Mouse (Mus musculus): ENCODE results near the gene Ankrd52. TPM values are rescaled to one million over a fixed set of nuclear protein-coding genes. Genes with fewer than 3 reads are reported as not detected.
A peak's percentile ranks its signal among the peaks of the same experiment; 100 is the strongest.

Ankrd52 gene
- total RNA-seq, 2 experiments from 2014 or later, result 9.3 to 37.0 TPM

DNA sequence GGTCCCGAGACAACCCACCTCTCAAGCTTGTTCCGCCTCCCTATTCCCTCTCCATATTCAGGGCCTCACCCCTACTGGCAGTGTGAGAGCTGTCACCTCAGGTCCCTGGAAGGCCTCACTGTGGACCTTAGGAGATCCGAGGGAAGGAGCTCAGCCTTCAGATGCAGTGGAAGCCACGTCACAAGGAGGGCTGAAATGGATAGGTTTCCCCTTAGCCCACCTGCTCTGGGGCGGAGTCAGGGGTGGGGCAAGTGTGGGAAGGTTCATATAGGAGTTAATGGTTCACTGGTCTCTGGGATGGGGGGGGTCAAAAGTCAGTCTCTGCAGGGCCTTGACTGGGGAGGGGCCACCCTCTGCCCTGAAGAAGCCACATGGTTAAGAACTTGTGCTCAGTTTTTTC lies 23.4 kb downstream of the Ankrd52 start:
- ATAC-seq (ENCODE audit: poor library complexity, severe bottlenecking), result no peak

DNA sequence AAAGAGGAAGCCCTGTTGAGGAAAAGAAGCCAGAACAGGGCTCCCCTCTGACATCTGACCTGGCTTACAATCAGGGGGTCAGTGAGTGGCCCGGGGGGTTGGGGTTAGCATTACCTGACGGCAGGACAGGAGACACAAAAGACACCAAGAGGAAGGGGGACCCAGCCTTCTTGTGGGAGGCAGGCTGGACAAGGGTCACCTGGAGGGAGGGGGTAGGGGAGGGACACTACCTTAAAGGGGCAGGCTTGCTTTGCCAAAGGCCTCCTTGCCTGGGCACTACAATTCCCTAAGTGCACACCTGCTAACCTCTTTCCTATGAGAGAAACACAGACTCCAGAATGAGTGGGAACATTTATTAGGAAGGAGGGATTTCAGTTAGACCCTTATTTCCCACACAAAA lies 24.1 kb downstream of the Ankrd52 start, which contains the start of gene Slc39a5:
TSS of gene Slc39a5 (minus strand) at position 174 of the 400 bp plus-strand sequence.
- no peak for ATAC-seq (ENCODE audit: poor library complexity, severe bottlenecking)

DNA sequence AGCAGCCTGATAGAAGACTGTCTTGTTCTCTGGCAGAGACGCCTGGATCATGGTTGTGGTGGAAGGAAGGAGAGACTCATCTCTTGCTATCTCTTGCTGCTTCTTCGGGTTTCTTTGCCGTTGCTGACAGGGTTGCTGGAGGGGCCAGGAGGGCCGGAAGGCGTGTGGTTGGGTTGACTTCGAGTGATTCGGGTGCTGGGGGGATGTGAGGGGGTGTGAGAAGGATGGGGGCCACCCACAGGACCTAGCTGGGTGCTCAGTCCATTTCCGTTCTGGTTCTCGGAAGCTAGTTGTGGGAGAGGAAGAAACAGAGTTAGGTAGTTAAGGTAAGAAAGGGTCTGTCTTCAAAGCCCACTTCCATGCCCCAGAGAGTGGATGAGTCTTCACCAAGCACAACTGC lies 24.7 kb downstream of the Ankrd52 start:
- ATAC-seq (ENCODE audit: poor library complexity, severe bottlenecking), result no peak

DNA sequence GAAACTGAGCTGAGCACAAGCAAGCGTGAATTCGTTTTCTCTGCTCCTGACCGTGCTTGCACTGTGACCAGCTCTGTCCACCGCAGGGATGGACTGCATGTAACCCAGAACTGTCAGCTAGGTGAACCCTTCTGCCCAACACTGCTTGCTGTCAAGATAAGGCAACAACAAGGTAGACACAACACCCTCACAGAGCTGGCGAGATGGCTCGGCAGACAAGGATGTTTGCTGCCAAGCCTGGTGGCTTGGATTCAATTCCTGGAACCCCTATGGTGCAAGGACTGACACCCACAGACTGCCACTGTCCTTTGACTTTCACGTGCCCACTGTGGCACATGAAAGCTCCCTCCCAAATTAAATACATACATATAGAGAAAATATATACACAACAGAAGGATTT lies 27.0 kb downstream of the Ankrd52 start:
- ATAC-seq (ENCODE audit: poor library complexity, severe bottlenecking), result no peak

DNA sequence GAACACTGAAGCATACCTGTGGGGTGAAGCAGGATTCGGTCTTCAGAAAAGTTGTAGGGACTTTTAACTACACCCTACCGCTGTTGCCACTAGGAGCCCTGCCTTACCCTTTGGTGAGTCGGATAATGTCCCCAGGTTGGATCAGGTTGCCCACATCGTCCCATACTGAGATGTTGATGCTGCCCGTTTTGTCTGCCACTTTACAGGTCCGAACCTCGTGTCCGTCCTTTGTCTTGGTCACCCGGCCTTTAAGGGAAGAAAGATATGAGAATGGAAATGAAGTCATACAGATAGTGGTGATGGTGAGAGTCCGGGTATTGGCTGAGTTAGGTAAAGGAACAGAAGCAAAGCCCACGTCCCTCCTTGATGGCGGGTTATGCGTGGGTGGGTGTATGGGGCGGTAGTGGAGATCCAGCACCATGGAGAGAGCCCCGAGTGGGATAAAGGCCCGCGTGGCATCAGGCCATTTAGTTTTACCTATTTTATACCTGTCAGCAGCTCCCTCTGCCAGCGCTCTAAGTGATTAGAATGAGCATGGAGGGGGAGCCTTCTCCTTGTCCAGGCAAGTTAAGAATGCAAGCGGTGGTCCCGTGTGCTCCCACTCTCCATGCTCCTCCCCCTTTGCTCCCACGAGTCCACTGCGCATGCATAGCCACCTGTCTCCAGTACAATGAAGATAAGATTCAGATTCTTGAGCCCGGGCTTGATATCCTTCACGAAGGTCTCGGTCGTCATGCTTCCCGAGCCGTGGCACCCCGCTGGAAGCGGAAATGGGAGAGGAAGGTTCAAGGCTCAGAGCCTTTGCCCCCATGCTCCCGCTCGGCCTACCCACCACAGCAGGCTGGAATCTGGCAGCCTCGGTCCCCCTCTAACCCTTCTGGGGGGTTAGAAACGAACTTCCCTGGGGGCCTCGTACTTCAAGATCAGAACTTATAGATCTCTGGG lies 31.9 kb downstream of the Ankrd52 start:
- ATAC-seq (ENCODE audit: poor library complexity, severe bottlenecking), result no peak

DNA sequence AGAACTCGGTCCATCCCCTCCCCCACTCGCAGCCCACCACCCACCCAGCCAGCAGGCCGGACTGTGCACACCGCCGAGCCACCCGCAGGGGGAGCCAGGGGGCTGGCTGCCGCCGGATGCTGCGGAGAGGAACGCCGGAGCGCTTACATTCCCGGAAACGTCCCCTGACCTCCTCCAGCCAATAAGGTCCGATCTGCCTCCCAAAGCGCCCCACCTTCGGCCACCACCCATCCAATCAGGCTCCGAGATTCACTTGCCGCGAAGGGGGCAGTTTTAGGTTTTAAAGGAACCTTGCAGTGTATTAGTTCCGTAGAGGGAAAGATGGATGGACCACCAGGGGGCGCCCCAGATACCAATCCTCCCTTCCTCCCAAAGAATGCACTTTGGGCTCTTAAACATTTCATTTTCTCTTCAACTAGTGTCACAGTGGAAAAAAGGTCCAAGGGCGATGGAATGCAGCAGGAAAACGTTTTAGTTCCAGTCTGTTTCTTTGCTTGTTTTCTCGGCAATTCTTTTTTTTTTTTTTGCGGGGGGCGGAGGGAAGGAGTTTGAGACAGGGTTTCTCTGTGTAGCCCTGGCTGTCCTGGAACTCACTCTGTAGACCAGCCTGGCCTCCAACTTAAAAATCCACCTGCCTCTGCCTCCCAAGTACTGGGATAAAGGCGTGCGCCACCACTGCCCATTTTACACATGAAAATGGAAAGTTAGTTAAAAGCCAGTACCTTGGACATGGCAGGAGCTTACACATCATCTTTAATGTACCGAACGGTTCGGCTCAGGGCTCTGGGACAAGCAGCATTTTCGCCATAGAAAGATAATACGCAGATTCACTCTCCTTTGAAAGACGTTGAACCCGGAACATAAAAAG lies 33.0 kb downstream of the Ankrd52 start:
- ATAC-seq (ENCODE audit: poor library complexity, severe bottlenecking), result peak; percentile 86

DNA sequence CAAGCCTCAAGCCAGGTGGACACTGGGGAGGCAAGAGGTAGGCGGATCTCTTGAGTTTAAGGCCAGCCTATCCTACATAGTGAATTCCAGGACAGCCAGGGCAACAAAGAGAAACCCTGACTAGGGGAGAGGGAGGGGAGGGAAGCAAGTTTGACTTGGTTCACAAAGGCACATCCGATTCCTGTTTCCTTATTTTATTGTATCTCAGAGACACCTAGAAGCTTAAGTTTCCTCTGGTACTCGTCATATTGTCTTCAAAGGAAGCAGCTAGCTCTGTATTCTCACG lies 33.6 kb downstream of the Ankrd52 start:
- no peak for ATAC-seq (ENCODE audit: poor library complexity, severe bottlenecking)

DNA sequence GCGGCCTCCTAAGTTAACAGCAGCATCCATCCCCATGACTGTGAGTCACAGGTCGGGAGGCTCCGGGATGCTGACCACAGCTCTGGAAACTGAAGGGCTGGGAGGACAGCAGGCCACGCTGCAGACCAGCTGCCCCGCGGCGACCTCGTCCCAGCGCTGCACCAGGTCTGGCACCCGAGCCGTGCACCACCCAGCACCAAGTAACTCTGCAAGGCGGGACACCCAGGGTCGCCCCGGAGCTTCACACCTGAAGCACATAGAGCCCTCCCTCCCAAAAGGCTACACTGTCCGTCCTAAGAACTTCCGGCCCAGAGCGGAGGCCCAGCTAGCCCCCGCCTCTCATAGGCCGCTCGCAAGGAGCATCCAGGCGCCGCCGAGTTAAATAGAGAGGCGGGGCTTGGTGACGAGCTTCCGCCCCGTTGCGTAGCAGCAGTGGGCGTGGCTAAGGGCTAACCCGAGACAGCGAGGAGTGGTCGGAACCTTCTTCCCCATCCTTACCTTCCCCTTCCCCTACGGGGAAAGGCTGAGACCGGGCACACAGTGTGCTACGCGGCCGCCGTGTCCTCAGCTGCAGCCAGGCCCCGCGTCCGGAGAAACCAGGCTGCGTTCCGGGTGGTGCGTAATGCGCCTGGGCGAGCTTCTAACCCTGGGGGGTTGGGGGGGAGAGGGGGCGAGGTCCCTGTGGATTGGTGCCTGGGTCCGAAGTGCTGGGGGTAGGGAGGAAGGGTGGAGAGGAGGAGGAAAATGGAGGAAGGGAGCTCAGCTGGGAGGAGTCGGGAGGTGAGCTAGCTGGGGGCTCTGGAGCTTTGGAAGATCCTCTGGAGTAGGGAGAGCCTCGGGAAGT lies 34.5 kb downstream of the Ankrd52 start, which contains the start of the genes Nabp2 and Rnf41:
TSS of gene Nabp2 (minus strand) at position 282 of the 844 bp plus-strand sequence.
TSS of gene Rnf41 (plus strand) at position 447 of the 844 bp plus-strand sequence.
- peak; percentile 77 for ATAC-seq (ENCODE audit: poor library complexity, severe bottlenecking)

DNA sequence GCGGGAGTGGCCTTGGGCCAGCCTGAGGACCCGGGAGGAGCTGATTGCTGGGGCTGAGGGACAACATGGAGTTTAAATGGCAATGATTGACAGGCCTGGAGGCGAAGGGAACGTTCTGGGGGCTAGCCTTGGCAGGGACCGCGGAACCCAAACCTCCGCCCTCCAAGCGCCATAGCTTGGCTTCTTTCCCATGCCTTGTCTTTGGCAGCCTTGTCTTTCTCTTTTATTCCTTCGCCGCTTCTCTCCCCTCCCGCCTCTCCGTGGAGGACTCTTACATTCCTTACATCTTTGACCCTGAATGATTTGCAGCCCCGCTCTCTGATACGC lies 35.1 kb downstream of the Ankrd52 start:
- ATAC-seq (ENCODE audit: poor library complexity, severe bottlenecking), result no peak

DNA sequence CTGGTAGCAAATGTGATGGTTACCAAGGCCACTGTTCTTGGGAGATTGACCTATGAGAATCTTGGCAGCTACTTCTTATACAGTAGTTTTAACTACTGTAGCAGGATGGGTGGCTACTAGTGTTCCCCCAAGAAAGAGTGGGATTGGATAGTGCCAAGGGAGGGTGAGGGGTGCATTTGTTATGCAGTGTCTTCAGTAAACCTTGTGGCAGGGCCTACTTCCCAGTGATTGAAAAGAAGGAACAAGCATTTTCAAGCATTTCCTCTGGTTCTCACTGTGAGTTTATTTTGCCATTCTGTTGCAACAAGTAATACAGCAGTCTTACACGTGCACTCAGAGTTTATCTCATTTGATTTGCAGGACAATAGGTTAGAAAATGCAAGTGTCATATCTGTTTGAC lies 35.6 kb downstream of the Ankrd52 start:
- ATAC-seq (ENCODE audit: poor library complexity, severe bottlenecking), result no peak

DNA sequence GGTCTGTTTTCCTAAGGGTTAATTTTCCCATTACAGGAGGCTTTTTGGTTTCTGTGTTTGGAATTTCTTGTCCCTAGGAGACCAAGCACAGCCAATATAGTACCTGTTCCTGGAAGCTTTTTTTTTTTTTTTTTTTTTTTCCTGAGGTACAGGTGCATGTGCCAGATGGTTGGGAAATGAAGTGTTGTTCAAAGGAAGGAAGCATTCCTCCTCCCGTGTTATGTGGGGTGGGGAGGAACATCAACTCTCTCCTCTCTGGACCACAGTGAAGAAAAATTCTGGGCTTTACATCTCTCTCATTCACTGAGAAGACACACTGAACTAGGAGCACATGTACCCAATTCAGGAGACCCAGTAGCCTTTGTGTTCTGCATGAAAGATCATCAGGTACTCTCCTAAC lies 36.2 kb downstream of the Ankrd52 start:
- no peak for ATAC-seq (ENCODE audit: poor library complexity, severe bottlenecking)

DNA sequence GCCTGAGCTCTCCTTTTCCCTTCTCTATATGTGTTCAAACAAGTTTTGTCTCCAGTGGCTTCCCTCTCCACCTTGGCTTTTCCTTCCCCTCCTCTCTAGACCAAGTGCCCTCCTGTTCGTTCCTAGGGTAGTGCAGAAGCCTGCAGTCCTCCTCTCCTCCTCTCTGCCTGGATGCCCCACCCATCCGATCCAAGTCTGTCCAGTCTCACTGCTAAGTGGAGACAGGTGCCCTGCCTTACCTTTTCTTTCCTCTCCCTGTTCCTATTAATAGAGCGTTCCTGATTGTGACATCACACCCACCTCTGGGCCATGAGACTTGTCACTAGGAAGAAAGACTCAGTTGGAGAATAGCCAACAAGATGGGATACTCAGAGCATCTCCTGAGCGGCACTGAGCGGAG lies 37.9 kb downstream of the Ankrd52 start:
- ATAC-seq (ENCODE audit: poor library complexity, severe bottlenecking), result no peak

DNA sequence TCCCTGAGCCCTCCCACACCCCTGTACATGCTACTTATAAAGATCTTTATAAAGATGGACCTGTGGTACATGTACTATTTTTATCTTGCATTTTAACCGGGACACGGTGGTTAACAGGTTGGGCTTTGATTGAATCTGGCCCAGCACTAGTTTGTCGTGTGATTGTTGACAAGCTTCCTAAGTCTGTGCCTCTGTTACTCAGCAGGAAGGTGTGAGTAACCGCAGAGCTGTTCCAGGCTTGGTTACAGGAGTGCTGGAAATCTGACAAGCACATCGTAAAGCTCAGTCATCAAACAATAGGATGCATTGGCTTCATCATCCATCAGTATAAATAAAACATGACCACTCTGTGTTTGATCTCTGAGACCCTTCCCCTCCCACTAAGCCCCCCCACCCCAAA lies 45.5 kb downstream of the Ankrd52 start:
- no peak for ATAC-seq (ENCODE audit: poor library complexity, severe bottlenecking)

DNA sequence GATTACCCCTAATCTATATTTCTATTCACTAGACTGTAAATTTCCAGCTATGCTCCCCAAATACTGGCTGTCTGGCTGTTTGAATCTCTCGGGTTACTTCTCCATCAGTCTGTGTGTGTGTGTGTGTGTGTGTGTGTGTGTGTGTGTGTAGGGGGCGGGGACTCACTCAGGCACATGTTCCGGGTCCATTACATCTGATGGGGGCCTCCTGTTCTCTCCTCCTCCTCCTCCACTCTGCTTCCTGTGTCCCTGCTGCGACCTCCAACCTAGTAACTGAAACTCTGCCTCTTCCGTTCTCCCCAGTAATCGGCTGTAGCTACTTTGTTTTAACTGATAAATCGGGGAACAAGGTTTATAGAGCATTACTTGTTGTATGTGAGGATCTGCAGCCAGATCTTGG lies 47.7 kb downstream of the Ankrd52 start:
- no peak for ATAC-seq (ENCODE audit: poor library complexity, severe bottlenecking)

DNA sequence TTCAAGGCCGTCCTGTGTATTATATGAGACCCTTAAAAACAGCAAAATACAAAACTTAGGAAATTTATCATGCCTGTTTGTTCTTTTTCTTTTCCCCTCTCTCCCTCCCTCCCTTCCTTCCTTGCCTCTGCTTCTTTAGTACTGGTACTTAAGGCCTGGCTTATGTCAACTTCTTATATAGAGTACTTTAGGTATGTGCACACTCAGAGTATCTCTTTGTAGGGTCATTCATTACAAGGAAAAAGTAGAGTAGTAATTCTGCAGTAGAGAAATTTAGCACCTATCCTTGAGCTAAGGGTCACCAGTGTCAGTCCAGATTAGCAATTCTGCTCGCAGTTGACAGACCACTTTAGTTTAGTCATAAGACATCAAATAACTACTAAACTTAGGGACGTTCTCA lies 48.3 kb downstream of the Ankrd52 start:
- no peak for ATAC-seq (ENCODE audit: poor library complexity, severe bottlenecking)

DNA sequence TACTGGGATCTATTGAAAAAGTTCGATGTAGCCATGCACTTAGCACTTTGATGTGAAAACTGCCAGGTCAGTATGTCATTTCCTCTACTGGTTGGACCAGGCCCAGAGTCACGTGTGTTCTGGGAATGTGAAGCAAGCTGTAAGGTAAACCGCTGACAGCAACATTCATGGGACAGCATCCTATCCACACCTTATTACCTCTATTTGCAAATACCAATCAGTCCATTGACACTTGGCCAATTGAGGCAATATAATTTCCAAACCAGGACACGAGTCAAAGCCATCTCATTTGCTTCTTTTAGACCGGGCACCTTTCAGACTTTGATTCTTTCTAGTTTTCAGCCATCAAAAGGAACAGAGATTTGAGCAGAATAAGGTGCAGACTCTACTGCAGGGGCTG lies 52.1 kb downstream of the Ankrd52 start:
- no peak for ATAC-seq (ENCODE audit: poor library complexity, severe bottlenecking)

DNA sequence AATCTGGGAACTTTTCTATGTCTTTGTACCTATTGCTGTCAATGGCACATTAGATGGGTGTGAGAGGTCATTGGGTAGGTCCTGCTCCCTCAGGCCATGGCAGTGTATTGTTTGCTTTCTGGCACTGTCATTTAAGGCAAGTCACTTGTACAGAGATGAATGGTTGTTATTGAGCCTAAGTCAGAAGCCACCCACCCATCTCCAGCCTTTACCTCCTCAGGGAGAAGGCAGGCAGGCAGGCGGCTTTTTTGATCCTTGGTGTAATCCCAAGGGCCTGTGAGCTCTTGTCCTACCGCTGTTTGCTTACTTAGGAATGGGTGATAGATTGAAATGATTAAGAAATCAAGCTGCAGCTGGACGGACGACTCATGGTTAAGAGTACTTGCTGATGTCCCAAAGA lies 52.5 kb downstream of the Ankrd52 start:
- no peak for ATAC-seq (ENCODE audit: poor library complexity, severe bottlenecking)

DNA sequence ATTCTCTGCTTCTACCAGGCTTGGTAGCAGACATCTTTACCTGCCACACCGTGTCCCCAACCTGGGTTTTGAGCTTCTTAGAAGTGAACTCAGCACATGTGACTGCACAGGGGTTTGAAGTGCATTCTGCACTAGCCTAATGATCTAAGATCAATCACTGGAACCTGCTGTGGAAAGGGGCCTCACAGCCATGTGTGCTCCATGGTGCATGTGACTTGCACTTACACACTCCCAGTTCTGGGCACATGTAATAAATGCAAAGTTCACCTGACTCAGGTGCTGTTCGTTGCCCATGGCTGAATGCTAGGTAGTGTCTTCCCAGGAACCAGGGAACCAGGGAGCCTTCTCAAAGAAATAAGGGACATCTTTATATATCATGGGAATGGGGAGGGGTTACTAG lies 56.5 kb downstream of the Ankrd52 start:
- no peak for ATAC-seq (ENCODE audit: poor library complexity, severe bottlenecking)

DNA sequence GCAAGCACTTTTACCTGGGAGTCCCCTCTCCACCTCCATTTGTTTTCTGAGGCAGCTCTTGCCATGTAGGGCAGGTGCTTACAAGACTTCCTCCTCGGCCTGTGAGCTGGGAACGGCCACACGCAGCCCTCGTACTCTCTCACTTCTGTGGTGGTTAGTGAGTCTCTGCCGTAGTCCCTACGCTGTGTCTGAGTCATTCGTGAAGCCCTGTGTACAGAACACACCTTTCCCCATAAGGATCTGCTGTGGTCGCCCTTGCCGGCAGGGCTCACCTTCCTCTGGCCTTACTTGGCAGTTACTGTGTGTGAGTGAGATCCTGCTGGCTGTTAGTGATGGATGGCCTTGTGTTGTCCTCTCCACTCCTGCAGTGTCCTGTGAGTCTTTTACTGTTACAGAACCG lies 57.8 kb downstream of the Ankrd52 start:
- peak; percentile 24; the same call in 1 of the 2 replicates for ATAC-seq (ENCODE audit: poor library complexity, severe bottlenecking)

DNA sequence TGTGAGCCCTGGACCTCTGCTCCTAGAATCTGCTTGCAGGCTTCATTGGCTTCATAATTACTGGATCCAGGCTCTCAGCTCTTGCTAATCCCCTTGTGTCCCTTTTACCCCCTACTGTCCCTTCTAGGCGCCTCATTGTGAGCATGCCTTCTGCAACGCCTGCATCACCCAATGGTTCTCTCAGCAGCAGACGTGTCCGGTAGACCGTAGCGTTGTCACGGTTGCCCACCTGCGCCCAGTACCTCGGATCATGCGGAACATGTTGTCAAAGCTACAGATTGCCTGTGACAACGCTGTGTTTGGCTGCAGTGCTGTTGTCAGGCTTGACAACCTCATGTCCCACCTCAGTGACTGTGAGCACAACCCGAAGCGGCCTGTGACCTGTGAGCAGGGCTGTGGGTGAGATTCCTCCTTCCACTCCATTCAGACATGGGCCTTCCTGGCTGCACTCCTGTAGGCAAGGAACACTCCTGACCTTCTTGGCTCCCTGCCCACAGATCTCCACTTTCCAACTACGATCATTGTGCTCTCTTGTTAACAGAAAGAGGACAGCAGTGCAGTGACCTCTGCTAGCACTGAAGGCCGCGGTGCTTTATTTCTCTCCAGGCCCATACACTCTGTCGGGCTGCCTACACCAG lies 58.4 kb downstream of the Ankrd52 start:
- no peak for ATAC-seq (ENCODE audit: poor library complexity, severe bottlenecking)

DNA sequence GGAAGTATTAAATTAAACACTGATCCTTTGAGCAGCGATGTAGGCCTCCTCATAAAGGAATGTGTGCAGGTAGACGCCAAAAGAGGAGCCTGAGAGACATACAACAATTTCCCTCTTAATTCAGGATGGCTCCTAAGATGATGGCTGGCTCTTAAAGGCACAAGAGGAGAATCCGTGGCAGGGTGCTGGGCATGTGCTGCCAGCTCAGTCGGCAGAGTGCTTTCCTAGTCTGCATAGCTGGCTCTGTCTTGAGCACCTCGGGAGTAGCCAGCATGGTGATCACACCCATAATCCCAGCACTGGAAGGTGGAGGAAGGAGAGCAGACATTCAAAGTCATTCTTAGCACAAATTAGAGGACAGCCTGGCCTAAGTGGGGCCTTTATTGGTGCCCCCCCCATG lies 59.0 kb downstream of the Ankrd52 start:
- no peak for ATAC-seq (ENCODE audit: poor library complexity, severe bottlenecking)
